Mouse (Mus musculus): ENCODE measurements around the gene Ccdc88b.

The Ccdc88b gene

DNA sequence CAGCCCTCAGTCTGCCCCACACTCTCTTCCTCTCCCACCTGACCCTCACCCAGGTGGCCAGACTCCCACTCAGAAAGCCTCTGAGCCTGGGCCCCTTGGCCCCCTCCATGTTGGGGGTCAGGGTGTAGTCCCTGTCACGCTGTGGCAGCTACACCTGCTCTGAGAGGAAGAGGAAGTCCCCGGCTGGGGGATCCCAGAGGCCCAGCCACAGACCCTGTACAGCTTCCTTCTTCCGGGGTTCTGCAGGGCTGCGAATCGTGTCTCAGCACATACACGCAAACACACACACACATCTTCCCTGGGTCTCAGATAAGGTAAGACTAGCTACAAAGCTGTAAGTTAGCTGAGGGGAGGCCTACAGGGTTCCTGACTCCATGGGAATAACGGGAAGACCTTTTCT is at the start of gene Ccdc88b:
Ccdc88b (minus strand) TSS at position 181 of the 400 bp plus-strand sequence.
- DNase-seq (ENCODE audit: low read depth), result peak; percentile 78

GRCm38 (mm10) chr19:6907094-6907493 is 49.1 kb upstream of the Ccdc88b start:
- DNase-seq (ENCODE audit: low read depth), result no peak

DNA sequence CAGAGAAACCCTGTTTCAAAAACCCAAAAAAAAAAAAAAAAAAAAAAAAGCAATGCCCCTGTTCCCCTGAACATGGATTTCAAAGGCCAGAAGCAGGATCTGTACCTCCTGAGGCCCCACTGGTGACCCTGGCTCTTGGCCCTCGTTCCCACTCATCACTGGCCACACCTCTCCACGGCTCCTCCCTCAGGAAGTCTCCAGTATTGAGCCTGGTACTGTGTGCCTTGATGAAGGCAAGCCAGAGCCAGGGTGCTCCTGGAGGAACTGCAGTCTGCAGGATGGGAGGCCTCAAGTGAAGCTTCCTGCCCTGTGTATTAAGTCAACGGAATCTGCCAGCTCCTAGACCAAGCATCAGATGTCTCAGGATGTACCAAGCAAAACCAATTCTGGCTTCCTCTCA is 48.2 kb upstream of the Ccdc88b start:
- no peak for DNase-seq (ENCODE audit: low read depth)

- no peak for DNase-seq (ENCODE audit: low read depth)
Observed at GRCm38 (mm10) chr19:6905498-6906159, 47.6 kb upstream of the Ccdc88b start.

DNA sequence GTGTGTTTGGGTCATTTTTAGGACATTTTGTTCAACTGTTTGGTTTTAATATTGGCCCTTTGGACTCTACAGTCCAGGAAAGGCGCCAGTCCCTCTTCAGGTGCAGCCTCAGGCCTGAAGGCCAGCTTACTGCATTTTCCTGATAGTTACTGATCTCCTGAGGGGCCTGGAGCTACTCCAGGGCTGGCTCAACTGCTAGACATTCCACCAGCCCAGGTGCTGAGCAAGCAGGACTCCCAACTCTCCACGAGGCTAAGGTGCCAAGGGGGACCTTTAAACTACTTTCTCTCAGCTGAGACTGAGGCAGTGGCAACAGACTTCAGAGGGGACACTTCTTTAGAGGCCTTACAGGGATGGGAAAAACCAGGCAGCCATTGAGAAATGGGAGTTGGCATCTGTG is 46.8 kb upstream of the Ccdc88b start:
- DNase-seq (ENCODE audit: low read depth), result no peak

DNA sequence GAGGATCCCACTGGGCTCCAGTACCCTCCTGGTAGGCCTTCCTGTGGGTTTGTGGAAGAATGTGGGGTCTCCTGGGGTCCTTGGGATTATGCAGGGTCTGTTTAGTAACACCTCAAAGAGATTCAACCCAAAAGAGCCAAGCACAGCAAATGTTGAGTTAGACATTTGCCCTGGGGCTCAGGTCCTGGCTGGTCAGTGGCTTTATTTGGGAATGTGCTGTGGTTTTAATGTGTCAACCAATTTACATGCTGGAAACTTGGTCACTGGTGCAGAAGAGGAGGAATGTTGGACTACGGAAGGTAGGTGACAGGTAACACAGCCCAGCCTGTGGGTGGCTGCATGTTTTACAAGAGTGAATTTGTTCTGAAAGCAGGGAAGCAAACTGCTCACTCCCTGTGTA is 45.0 kb upstream of the Ccdc88b start:
- DNase-seq (ENCODE audit: low read depth), result no peak

GRCm38 (mm10) chr19:6899641-6900040 is 41.6 kb upstream of the Ccdc88b start:
- no peak for DNase-seq (ENCODE audit: low read depth)

DNA sequence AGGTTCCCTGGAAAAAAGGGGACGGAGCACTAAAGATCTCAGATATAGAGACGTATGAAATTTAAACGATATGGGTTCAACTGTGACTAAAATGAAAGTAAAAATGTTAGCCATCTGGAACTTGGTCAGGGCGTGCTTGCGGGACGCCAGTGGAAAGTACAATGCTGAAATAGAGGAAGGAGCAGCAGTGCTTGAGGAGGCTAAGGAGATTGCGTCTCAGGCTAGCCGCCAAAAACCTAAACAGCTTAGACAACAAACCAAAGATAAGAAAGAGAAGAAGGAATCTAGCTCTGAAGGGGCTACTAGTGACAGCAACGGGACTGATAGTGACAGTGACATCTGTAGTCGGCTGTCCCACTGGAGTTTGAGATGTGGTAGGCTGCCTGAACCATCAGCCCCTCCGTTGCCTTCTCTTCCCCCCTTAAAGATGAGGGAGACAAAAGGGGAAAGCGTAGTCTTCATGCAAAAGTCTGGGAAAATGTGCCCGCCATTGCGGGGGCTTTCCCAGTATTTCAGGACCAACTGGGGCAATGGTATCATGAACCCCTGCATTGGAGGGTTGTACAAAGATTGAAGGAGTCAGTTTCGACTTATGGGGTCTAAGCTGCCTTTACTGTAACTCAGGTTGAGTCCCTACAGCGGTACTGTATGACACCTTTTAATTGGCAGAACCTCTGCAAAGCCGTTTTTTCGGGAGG is 37.7 kb upstream of the Ccdc88b start:
- DNase-seq (ENCODE audit: low read depth), result peak; percentile 46

DNA sequence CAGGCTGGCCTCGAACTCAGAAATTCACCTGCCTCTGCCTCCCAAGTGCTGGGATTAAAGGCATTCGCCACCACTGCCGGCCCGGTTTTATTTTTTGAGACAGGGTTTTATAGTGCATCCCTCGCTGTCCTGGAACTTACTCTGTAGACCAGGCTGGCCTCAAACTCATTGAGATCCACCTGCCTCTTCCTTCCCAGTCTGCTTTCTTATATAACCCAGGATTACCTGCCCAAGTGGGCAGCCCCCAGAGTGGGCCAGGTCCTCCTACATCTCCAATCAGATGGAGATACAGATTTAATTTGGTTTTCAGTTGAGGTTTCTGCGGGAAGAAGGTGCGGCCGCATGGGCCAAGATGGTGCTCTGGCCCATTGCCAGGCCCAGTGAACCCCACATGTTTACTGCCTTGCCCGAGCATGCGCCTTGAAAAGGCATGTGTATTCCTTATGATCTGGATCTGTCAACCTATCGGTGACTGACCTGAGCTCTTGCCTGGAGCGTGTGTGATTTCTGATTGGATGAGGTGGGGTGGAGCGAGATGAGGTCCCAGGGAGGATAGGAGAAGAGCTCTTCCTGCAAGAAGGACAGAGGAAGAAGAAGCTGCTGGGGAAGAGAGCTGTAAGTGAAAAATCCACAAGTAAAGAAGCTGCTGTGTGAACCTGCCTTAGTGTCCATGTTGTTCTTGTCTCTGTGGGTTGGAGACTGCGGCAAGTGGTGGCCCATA is 35.9 kb upstream of the Ccdc88b start:
- DNase-seq (ENCODE audit: low read depth), result no peak

DNA sequence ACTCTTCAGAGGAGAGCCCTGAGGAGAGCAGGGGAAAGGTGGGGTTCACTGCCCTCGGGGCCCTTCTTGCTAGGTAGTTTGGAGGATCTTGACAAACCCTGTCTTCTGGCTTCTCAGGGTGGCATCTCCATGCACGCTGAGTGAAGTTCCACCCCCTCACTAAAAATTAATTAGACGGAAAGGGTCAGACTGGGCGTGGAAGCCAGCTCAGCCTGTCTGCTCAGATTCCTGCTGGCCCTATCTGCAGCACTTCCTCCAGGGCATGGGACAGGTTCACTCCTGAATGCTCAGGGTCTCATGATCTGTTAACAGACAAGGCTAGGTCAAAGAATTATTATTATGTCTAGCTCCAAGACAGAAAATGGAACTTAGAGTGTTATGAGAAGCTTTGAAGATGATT is 34.5 kb upstream of the Ccdc88b start:
- DNase-seq (ENCODE audit: low read depth), result no peak

DNA sequence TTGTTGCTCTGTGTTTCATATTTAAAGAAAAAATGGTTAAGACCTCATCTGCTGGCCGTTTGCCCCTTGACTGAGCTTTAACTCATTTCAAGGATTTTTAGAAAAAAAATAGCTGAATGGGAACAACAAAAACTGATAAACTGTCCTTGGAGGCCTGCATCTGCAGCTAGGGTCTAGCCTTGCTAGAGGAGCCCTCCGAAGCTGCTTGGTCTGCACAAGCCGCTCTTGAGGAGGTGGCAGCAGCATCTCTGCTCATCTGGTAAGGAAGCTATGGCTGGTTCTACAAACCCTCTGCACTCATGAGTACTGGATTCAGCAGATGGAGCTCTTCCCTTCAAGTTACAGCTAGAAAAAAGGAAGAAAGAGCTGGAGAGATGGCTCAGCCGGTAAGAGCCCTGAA is 20.0 kb upstream of the Ccdc88b start:
- DNase-seq (ENCODE audit: low read depth), result no peak

DNA sequence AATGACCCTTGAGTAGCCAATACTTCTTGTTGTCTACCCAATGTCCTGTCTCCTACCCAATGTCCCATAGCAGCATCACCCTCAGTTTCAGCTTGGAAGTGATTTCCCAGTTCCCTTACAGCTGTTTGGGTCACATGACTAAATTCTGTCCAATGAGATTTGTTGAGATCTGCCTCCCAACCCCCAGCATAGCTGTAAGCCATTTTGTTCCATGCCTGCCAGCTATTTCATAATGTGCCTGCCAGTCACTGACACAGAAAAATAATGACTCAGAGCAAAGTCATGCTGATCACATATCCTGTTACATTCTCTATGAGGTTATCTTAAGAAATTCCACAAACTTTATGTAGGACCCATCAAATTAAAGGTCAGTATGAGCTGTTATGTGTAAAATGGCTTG is 18.8 kb upstream of the Ccdc88b start:
- DNase-seq (ENCODE audit: low read depth), result peak; percentile 91

GRCm38 (mm10) chr19:6875834-6876233 is 17.8 kb upstream of the Ccdc88b start:
- DNase-seq (ENCODE audit: low read depth), result no peak

DNA sequence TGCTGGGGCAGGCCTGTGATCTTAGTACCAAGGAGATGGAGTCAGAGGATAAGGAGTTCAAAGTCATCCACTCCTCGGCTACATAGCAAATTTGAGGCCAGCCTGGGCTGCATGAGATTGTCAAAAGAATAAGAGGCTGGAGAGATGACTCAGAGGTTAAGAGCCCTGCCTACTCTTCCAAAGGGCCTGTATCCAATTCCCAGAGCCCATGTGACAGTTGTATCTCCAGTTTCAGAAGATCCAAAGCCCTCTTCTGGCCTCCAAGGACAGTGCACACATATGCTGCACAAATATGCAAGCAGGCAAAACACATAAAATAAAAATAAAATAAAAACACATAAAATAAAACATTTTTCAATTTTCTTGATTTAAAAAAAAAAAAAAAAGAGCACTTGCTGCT is 16.2 kb upstream of the Ccdc88b start:
- no peak for DNase-seq (ENCODE audit: low read depth)

- DNase-seq (ENCODE audit: low read depth), result no peak
Observed at GRCm38 (mm10) chr19:6872701-6873100, 14.7 kb upstream of the Ccdc88b start.

- peak; percentile 90 for DNase-seq (ENCODE audit: low read depth)
Observed at GRCm38 (mm10) chr19:6871574-6872271, 13.7 kb upstream of the Ccdc88b start.

DNA sequence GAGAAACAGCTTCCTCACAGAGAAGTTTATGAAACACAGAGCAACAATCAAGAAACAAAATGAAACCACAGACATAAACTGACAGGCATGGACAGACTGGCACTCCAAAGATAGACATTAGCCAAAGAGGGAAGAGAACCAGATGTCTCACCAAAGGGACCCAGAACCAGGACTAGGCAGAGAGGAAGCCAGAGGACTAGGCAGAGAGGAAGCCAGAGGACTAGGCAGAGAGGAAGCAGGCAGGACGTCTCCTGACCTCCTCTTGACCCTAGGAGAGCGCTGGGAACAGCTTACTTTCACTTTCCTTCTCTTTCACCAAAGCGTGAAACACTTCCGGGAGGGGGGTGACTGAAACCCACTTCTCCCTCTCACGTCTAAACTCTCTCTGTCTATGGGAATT is 11.3 kb upstream of the Ccdc88b start:
- peak; percentile 88 for DNase-seq (ENCODE audit: low read depth)

DNA sequence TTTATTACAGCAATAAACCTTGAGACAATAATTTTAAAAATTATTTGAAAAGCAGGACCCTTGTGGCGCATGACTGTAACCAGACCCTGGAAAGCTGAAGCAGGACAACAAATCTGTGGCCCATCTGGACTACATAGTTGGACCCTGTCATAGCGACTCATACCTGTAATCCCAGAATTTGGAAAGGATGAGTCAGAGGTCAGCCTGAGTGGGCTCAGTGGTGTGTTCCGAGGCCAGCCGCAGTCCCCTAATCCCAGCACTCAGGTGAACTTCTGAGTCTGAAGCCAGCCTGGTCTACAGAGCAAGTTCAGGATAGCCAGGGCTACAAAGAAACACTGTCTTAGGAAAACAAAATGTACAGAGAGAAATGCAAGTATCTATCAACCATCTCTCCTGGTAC is 3.4 kb upstream of the Ccdc88b start:
- DNase-seq (ENCODE audit: low read depth), result no peak

DNA sequence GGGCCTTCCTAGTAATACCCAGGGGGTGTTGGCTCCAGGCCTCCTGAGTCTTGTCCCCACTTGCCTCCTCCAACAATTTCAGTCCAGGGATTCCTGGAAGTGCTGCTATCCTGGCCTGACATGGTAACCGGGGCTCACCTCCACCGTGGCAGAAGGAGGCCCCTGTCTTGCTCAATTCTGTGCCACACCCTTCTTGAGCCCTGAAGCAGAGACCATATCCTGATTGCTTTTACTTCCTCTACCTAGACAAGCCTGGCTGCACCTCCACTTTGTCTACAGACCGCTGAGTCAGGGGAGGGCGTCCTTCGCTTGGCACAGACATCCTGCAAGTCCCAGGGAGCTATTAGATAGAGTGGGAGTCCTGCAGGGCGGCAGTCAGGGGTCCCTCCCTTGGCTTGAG is 2.7 kb upstream of the Ccdc88b start:
- peak; percentile 53 for DNase-seq (ENCODE audit: low read depth)

DNA sequence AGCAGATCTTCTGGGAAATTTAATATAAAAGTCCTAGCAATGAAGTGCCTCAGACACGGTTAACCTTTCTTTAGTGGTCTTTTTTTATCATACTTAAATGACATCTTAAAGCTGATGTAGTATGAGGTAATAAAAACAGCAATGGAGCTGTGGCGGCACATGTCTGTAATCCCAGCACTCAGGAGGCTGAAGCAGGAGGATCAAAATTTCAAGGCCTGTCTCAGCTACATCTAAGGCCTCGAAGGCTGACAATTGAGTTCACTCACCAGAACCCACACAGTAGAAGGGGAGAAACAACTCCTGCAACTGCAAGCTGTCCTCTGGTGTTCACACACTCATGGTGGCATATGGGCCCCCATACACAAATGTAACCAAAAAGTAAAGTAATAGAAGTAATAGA is 2.0 kb upstream of the Ccdc88b start:
- DNase-seq (ENCODE audit: low read depth), result no peak

GRCm38 (mm10) chr19:6859032-6859651 is 1.1 kb upstream of the Ccdc88b start:
- no peak for DNase-seq (ENCODE audit: low read depth)

DNA sequence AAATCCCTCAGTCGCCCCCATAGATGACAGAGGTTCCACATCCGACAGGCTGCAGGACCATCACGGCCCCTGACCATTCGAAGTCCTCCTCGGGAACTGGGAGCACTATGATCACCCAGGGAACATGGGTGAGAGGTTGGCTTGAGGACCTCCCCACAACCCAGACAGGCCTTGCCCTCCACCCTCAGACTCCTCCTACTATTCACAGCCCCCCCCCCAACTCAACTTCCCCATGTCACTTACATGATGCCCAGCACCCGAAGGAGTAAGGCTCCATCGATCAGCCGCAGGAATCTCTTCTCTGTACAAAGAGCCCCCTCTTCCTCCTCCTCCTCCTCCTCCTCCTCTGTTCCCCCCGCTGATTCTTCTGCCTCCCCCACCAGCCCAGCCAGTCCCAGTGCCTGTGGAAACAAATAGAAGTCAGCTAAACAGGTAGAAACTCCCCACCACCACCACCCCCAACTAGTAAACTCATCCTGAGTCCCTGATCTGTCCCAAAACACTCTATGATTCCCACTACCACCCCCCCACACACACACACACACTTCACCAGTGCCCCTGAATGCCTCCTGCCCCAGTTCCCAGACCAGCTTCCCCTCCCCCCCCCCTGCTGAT is 513 bp downstream of the Ccdc88b start:
- DNase-seq (ENCODE audit: low read depth), result peak; percentile 53
